Mouse (Mus musculus) megakaryocyte, embryonic 14.5 days (primary cell): Measurements from ENCODE around the gene Tbxas1.

Experiments
- FLI1 ChIP-seq: IDR thresholded peaks from 2 replicates; pipeline ENCODE4 v1.6.1; 2012; ENCODE audit warnings: low read length, inconsistent platforms, mixed read lengths
- GATA1 ChIP-seq: IDR thresholded peaks from 3 replicates; pipeline ENCODE4 v1.6.1; 2012; ENCODE audit warnings: mixed read lengths, low read length, inconsistent platforms, borderline replicate concordance

- TF ChIP-seq GATA1 = no peak
- TF ChIP-seq FLI1 = no peak
Observed at GRCm38 (mm10) chr6:38959502-38959901, 84.3 kb downstream of the Tbxas1 start.
